Mouse (Mus musculus) heart, adult 8-10 months (tissue): ENCODE measurements around the gene Lrsam1. TPM values are rescaled to one million over a fixed set of nuclear protein-coding genes. Genes with fewer than 3 reads are reported as not detected.
"Not testable (repeated sequence)": the region's sequence is repeated elsewhere in the genome, so short reads cannot be mapped to it uniquely, and the experiment has no call there.

Source experiments
- DNase-seq: peaks from one replicate; pipeline ENCODE4 v3.0.0; 2022; ENCODE audit warnings: low spot score
- total RNA-seq, 4 experiments: library from RNA; stranded (reverse); gene quantifications; 2 replicates each; pipeline ENCODE4 v1.2.4; 2022

The Lrsam1 gene
- total RNA-seq: 10 to 100 TPM; 13.1 to 21.8 (median 17.5) TPM

GRCm38 (mm10) chr2:32961192-32961995, at the start of gene Lrsam1, which contains the start of gene Rpl12:
TSS of gene Lrsam1 (minus strand) at chr2:32961614.
TSS of gene Rpl12 (plus strand) at chr2:32961559.
- DNase-seq: peak; percentile 94

- DNase-seq: not testable (repeated sequence)
Observed at GRCm38 (mm10) chr2:33009055-33009454, 47.6 kb upstream of the Lrsam1 start.

- DNase-seq: no peak
Observed at GRCm38 (mm10) chr2:33005041-33005440, 43.6 kb upstream of the Lrsam1 start.

DNA sequence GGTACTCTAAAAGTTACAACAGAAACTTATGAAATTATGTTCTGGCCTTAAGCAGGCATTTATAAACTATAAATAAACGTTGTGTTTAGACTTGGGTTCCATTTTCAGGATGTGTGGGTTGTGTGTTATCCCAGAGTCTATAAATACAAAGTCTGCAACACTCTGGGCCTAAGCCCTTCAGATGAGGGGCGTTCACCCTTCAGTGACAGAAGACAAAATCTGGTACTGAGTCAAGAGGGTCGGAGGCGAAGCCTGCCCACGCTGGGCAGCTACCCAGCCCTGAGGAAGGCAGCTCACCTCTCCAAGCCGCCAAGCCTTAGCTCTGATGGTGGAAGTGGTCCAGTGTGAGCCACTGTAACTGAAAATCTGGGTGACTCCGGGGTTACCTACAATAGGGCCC, 40.7 kb upstream of the Lrsam1 start:
- DNase-seq: no peak

DNA sequence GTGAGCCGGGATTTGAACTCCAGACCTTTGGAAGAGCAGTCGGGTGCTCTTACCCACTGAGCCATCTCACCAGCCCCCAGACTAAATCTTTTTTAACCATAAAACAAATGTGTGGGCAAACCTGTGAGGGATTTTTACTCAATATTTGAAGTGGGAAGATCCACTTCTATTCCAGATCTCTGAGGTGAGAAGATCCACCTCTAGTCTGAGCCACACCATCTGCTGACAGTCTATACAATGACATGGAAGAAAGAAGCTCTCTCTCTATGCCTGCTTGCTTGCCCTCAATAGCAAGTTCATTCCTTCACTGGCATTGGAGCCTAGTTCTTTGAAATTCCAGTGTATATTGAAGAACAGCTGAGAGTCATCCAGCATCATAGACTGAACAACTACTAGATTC, 38.3 kb upstream of the Lrsam1 start:
- DNase-seq: no peak

DNA sequence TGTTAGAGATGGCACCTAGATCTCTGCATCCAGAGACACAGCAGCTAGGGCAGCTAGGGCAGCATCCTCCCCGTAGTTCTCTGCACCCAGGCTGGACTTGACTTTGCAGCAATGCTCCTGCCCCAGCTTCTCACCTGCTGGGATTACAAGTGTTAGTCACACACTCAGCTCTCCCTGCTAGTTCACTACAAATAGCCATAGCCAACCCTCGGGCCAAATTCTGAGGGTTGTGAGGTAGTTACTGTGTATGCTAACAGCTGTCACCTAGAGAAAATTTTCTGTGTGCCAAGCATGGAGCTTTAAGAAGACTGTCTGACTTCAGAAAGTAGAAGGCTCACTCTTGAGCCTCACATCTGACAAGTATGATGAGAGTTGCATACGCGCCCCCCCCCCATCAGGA, 36.4 kb upstream of the Lrsam1 start:
- DNase-seq: no peak

- no peak for DNase-seq
Observed at GRCm38 (mm10) chr2:32997081-32997480, 35.7 kb upstream of the Lrsam1 start.

DNA sequence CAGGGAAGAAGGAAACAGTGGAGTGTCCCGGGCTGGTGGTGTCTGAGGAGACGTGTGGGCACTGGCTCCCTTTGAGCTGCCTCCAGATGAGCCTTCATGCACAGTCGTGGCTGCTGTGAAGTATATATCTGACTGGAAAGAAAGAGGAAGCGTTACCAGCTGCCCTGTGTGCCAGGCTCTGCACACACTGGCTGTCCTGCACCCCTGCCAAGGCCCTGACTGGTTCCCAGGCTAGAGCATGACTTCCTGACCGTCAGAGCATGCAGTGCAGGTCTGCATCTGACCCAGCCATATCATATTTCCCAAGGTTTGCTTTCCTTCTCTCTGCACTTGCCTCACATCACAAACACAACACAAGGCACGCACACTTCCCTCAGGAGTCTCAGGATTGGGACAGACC, 30.7 kb upstream of the Lrsam1 start:
- no peak for DNase-seq

- DNase-seq: no peak
Observed at GRCm38 (mm10) chr2:32990167-32990832, 28.9 kb upstream of the Lrsam1 start.

GRCm38 (mm10) chr2:32989376-32989775, 28.0 kb upstream of the Lrsam1 start:
- DNase-seq: no peak

DNA sequence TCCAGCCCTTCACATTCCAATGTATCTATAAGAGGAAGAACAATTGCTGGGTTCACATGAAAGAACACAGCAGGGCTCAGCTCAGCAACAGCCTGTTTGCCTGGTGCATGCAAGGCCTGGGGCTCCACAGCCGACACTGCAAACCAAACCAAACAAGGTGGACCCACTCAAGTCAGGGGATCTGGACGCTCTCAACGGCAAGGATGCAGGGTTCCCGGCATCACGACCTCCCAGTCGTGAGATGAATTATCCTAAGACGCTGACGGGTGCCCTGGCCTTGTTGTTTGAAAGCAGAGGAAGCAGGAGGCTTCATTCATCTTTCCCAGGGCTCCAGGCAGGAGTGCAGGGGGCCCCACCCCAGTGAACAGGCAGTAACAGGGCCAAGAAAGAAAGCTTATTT, 24.4 kb upstream of the Lrsam1 start:
- DNase-seq: no peak

DNA sequence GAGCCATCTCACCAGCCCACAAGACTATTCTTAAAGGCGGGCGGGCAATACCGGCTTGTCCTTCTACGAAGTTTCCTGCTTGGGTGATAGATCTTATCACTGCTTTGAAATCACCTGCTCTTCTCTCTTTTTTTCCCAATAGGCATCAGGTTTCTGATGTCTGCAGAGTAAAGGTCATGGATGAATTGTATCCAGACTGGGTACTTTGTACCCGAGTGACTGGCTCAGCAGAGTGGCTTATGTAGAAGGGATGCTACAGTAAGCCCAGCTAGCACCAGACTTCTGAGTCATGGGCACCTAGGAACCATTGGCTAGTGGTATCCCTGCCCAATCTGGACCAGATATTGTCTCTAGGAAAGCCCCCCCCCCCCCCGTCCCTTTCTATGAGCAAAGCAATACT, 22.2 kb upstream of the Lrsam1 start:
- DNase-seq: no peak

DNA sequence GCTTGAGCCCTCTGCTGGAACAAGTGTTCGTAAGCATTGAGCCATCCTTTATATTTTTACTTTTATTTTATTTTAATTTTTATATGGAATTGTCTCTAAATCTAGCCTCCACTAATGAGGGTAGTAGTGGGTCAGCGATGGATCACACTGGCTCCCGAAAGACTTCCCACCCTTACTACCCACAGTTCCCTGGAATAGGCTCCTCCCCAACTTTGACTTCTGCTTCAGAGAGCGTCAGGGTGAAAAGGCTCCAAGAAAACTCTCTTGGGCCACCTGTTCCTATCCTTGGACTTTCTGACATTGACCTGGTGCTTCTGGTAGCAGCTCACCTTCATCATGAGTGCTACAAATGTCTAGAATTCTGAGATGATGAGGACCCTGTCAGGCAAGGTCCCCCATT, 21.3 kb upstream of the Lrsam1 start:
- no peak for DNase-seq

- DNase-seq: peak; percentile 94
Observed at GRCm38 (mm10) chr2:32981725-32982271, 20.4 kb upstream of the Lrsam1 start, which contains the start of gene Slc2a8. TSS of gene Slc2a8 (minus strand) at chr2:32982083.

- DNase-seq: no peak
Observed at GRCm38 (mm10) chr2:32981281-32981680, 19.9 kb upstream of the Lrsam1 start.

- DNase-seq: no peak
Observed at GRCm38 (mm10) chr2:32979675-32980074, 18.3 kb upstream of the Lrsam1 start.

GRCm38 (mm10) chr2:32978675-32979074, 17.3 kb upstream of the Lrsam1 start:
- no peak for DNase-seq

DNA sequence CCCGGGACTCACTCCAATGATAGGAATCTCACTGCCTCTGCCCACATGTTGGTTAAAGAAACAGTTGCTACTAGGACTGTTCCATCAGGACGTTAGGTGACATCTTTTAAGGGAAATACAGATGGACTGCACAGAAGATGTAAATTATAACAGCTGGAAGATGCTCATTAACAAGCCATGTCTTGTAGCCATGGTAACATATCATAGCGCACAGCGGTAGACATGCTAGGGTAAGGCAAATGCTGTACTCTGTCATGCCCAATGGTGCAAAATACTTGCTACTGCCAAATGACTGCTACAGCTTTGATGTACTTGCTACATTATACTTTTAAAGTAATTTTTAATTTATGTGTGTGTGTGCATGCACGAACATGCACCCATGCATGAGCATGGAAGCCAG, 15.7 kb upstream of the Lrsam1 start:
- DNase-seq: no peak

- DNase-seq: no peak
Observed at GRCm38 (mm10) chr2:32974216-32974615, 12.8 kb upstream of the Lrsam1 start.

DNA sequence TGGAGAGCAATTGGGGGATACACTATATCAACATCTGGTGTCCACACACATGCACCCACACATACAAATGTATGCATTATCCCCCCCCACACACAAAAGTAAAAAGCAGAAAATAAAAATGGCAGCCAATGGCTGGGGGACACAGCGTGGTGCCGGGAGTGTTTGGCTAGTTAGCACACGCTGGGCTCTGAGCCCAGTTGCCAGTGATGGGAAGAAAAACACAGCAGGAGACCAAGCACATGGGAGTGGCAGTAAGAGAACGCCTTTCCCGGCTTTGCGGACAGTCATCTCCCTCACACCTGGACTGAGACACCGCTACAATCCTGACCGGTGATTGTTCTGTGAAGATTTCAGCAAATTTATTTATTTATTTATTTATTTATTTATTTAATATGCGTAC, 9.8 kb upstream of the Lrsam1 start:
- DNase-seq: no peak

GRCm38 (mm10) chr2:32969326-32969725, 7.9 kb upstream of the Lrsam1 start:
- peak; percentile 74 for DNase-seq

GRCm38 (mm10) chr2:32968024-32968614, 6.7 kb upstream of the Lrsam1 start:
- no peak for DNase-seq
